Mouse (Mus musculus): ENCODE data around the gene Rngtt.

- TF ChIP-seq ZNF384 (IDR thresholded peaks at IDR 0.05; ENCODE audit: low read depth, low read length) (no peak), HCFC1 (IDR thresholded peaks at IDR 0.05; ENCODE audit: borderline replicate concordance, insufficient read depth, low read length) (no peak), CHD2 (IDR thresholded peaks at IDR 0.05; ENCODE audit: low read depth, low read length) (no peak), ZC3H11A (IDR thresholded peaks at IDR 0.05; ENCODE audit: borderline replicate concordance, low read depth, low read length) (no peak), MAFK (IDR thresholded peaks at IDR 0.05; ENCODE audit: insufficient read depth, low read depth, low read length) (no peak)
Observed at GRCm38 (mm10) chr4:33414781-33415180, 104.7 kb downstream of the Rngtt start.
